In genomic region chr6:34514655-34515054, GRCm38 (mm10) we compare ENCODE assay signal across 9 mouse cellular contexts. TPM values are rescaled to one million over a fixed set of nuclear protein-coding genes. Genes with fewer than 3 reads are reported as not detected.
DNase-seq lines count a peak whose midpoint lies in the region; ATAC-seq and TF ChIP-seq lines count a peak whose summit lies in the region.
"Had no signal": no experiment of that assay in that cellular context is flagged by ENCODE, and none has a peak within 500 bp of the region (broad histone marks: within the 10 kb centered on the region; RNA-seq: fewer than 3 reads in every experiment).

No protein-coding gene starts in this region.

- H3K27me3 ChIP-seq in forebrain, postnatal 0 days (ENCODE audit: insufficient read depth, low read length) = no peaks in the 10 kb centered on the region
- no peaks in the 10 kb centered on the region for H3K27me3 ChIP-seq in forebrain, embryonic 15.5 days

- no peaks in the 10 kb centered on the region for H3K4me1 ChIP-seq in forebrain, postnatal 0 days (ENCODE audit: insufficient read depth)
- peaks cover 4% of the 10 kb centered on the region; the same call in 1 of the 2 replicates for H3K4me1 ChIP-seq in forebrain, embryonic 15.5 days

- H3K4me2 ChIP-seq in forebrain, postnatal 0 days (ENCODE audit: low read depth) = no peak overlapping the region
- no peak overlapping the region for H3K4me2 ChIP-seq in forebrain, embryonic 15.5 days (replicated peaks)

- no peak overlapping the region for H3K27ac ChIP-seq in forebrain, postnatal 0 days (ENCODE audit: low read depth, low read length)
- H3K27ac ChIP-seq in forebrain, embryonic 15.5 days (replicated peaks) = no peak overlapping the region
- peak overlapping the region; percentile 36; the same call in 1 of the 2 replicates for H3K27ac ChIP-seq in left cerebral cortex, adult 2 months

- ATAC-seq in forebrain, postnatal 0 days = peak; percentile 82
- no peak for ATAC-seq in forebrain, embryonic 15.5 days (replicated peaks)

- no peak overlapping the region for H3K4me3 ChIP-seq in forebrain, postnatal 0 days (ENCODE audit: low read depth, low read length)
- no peak overlapping the region for H3K4me3 ChIP-seq in forebrain, embryonic 15.5 days
- H3K4me3 ChIP-seq in left cerebral cortex, adult 2 months = no peak overlapping the region

- no peak overlapping the region for H3K9ac ChIP-seq in forebrain, postnatal 0 days
- H3K9ac ChIP-seq in forebrain, embryonic 15.5 days (replicated peaks) = no peak overlapping the region

- WGBS in forebrain, postnatal 0 days = 26% methylated on average over 5 of the region's 5 CpGs
- 45% methylated on average over 5 of the region's 5 CpGs for WGBS in forebrain, embryonic 15.5 days

- H3K36me3 ChIP-seq in forebrain, postnatal 0 days (ENCODE audit: insufficient read depth) = no peaks in the 10 kb centered on the region
- H3K36me3 ChIP-seq in forebrain, embryonic 15.5 days = no peaks in the 10 kb centered on the region

- peak; percentile 80 for DNase-seq in forebrain, postnatal 0 days
- no peak for DNase-seq in left cerebral cortex, adult 2 months (ENCODE audit: extremely low spot score in 1 of 2, low spot score in 2 of 2)
- DNase-seq in left cerebral cortex, adult 8-10 months (ENCODE audit: low spot score in 2 of 2) = no peak
- DNase-seq in Muller cell, postnatal 12 days (ENCODE audit: inconsistent ontology term) = peak; percentile 42
- peak; percentile 59 for DNase-seq in fibroblast of lung, adult 2 months (ENCODE audit: low read depth)
- no peak for DNase-seq in spleen, postnatal 14 days (ENCODE audit: low spot score in 2 of 2)
- no peak for DNase-seq in spleen, postnatal 10 days (ENCODE audit: low spot score in 2 of 2)
- DNase-seq: adrenal gland, postnatal 10 days had no signal

- H3K9me3 ChIP-seq in forebrain, postnatal 0 days (ENCODE audit: low read length) = no peaks in the 10 kb centered on the region
- H3K9me3 ChIP-seq in forebrain, embryonic 15.5 days = no peaks in the 10 kb centered on the region

- intact Hi-C loops in left cerebral cortex, adult 2 months (cut with DNase I) = loop anchor here (5.0 to 10.0 kb wide), 2 partner anchors 413 to 480 kb away; no protein-coding TSS in a partner anchor

- peak; percentile 73 for TF ChIP-seq CTCF in forebrain, postnatal 0 days (IDR thresholded peaks at IDR 0.05; ENCODE audit: low read depth)
- peak; percentile 64 for TF ChIP-seq CTCF in left cerebral cortex, adult 2 months (IDR thresholded peaks at IDR 0.05)

RNA-seq across cellular contexts. Expression of gene Bpgm, which starts 38.6 kb away (rescaled TPM):
- 49.6 and 49.9 TPM in 2 replicates for total RNA-seq in forebrain, postnatal 0 days (2014; rRNA removed)
- polyA plus RNA-seq in forebrain, postnatal 0 days (2015; fragmentation: Nextera tagmentation; extraction: Ambion mirVana) = 70.3 and 72.6 TPM in 2 replicates
- 64.8 and 73.0 TPM in 2 replicates for polyA plus RNA-seq in forebrain, embryonic 15.5 days (2015; fragmentation: Nextera tagmentation; extraction: Ambion mirVana)
- total RNA-seq in left cerebral cortex, adult 2 months (2021) = 10 to 100 TPM; 56.1 to 58.7 TPM
- 10 to 100 TPM; 67.9 to 77.1 (median 72.1) TPM for total RNA-seq in left cerebral cortex, adult 8-10 months (2022)

Comparison
In these comparisons a context has a peak if more than half of its experiments do, and no peak if none do; other contexts are left out.
1. DNase-seq: peak in forebrain, postnatal 0 days (single experiment), Muller cell, postnatal 12 days (single experiment) and fibroblast of lung, adult 2 months (single experiment); none in left cerebral cortex, adult 2 months (0 of 2), left cerebral cortex, adult 8-10 months (0 of 2), spleen, postnatal 14 days (0 of 2) and spleen, postnatal 10 days (0 of 2).